Mouse (Mus musculus) heart, postnatal 4 days (tissue): ENCODE results near the gene Nipal4. TPM values are rescaled to one million over a fixed set of nuclear protein-coding genes. Genes with fewer than 3 reads are reported as not detected.
A peak's percentile ranks its signal among the peaks of the same experiment; 100 is the strongest.

Source experiments
- DNase-seq: peaks from one replicate; pipeline ENCODE4 v3.0.0; 2021
- total RNA-seq, 2 experiments: library from RNA; stranded (reverse); gene quantifications; 2 replicates each; pipeline ENCODE4 v1.2.3; 2021

Nipal4 gene
- total RNA-seq, 2 experiments from 2014 or later = 2.5 to 2.7 TPM

DNA sequence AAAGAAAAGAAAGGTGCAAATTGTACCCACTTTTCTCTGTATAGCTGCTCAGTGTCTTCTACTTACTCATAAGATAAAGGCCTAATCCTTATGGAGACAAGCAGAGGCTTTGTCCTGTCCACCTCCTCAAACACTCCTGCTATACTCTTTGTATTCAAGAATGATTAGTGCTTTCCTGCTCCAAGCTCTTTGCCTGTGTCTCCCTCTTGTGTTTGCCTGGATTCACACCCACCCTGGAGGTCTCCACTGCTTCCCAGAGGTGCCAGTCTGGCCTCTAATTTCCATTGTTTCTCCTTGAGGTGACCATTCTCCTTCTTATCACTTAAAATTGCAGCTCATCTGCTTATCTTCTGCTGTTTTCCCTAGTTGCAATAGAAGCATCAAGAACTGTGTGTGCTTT is 8.8 kb downstream of the Nipal4 start:
- no peak for DNase-seq

DNA sequence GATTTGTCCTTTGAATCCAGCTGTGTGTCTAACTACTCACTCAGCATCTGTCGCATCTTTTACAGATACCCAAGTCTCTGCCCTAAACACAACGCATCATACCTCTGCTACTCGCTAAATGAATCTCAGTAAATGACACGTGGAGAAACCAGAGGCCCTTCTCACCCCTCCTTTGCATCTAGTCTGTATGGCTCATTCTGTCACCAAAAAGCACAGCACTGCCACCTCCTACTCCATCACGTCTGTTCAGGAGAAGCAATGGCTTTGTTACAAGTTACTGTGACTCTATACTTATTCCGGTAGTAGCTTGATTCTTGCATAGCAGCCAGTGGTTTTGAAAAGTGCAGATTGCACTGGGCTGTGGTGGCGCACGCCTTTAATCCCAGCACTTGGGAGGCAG is 9.4 kb downstream of the Nipal4 start:
- no peak for DNase-seq

DNA sequence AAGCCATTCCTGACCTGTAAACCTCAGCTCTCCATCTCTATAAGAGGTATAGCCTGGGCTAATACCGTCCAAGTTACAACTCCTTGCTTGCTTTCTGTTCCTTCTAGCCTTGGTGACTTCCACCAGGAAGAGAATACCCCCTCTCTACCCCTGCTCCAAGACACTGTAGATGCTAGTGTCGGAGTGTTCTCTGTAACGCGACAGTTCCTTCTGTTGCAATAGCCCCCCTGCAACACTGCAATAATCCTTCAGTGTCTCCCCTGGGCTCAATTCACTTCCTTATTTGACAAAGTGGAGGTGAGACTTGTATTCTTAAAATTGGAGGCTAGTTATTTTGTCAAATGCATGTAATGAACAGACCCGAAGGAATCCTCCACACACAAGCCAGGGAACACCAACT is 19.7 kb downstream of the Nipal4 start:
- no peak for DNase-seq

DNA sequence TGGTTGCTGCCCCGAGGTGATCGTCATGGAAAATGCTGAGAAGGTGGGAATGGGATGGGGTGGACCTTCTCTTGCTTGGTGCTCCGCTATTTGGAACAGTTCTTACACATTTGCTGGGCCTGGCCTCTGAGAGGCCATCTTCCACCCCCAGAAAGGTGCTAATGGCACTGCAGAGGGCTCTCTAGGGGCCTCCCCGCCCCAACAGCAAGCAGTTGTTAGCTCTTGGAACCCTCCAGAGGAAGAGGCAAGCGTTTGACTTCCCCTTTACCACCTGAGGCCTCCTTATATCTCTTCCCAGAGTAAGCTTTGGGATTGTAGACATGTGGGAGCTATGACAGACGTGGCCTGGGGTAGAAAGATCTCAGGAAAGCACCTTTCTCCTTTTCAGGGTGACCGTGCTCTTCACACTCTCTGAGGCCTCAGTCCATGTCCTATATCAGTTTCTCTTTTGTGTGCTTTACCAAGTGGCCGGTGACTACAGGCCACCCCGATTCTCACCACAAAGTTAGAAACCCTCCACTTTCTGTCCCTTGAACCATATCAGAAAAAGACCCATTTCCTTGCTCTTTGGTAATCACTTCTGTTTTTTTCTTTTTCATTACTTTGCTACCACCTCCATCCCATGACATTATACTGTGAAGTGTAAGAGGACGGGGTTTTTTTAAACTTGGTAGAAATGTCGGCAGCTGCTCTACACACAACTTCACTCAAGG is 21.0 kb downstream of the Nipal4 start:
- DNase-seq = no peak

DNA sequence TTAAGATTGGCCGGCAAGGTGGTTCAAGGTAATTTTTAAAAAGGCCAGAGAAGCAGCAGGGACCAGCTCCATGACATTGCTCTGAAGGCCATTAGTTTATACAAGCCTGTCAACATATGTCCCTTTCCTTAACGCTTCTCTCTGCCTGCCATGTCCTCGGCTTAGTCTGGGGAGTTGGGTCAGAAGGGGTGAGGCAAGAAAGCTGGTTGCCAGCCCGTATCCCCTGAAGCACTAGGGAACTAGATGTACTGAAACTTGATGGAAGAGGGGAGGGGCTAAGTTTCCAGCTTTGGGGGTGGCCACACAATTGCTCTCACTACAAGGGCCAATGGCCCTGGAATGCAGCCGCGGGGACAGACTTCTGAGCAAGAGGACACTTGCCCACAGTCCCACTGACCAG is 23.0 kb downstream of the Nipal4 start:
- DNase-seq = no peak

DNA sequence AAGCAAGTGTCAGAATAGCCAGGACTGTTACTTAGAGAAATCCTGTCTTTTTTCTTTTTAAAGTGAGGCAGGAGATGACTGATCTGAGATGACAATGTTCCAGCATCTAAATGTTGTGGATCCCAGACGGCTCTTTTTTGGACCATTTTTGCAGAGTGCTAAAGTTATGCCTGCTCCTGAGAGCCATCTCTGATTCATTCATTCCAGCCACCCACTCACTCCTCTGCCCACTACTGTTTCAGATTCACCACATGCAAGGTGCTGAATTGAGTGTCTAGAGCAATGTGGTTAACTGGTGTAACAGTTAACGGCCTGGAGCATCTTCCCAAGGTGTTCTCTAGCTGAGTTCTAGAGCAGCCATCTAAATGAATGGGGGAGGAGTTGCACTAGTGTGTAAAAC is 31.4 kb downstream of the Nipal4 start:
- no peak for DNase-seq

DNA sequence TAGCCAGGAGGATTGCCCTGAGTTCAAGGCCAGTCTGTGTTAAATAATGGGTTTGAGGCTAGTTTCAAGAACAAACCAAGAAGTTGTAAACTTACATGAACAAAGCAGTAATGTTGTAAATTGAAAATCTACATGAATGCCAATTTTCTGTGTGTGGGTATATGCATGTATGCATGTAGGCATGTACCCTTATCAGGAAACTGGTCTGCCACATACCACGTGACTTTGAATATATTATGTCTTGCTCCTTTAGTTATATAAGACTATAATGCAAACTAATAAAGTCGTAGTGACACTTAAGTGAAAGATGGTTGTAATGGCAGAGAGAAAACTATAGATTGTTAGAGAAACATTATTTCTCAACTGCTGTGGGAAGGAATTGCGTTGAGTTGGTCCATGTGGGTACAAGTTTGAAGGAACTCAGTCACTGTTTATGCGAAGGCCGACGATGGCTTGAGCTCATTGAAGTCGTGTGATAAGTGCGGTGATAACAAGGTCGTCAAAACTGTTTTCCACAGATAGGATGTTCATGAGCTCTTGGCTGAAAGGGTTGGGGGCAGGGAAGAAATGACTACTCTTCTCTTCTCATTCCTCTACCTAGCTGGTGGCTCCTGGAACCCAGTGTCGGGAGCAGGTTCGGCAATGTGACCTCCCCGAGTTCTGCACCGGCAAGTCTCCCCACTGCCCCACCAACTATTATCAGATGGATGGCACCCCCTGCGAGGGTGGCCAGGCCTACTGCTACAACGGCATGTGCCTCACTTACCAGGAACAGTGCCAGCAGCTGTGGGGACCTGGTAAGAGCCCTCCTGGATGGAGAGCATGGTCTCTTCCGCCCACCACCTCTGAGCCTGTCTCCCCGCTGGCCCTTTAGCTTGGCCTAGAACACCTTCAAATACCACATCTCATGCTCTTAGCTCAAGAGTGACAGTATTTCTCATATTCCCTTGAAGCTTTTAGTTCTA is 35.0 kb downstream of the Nipal4 start:
- DNase-seq = no peak

DNA sequence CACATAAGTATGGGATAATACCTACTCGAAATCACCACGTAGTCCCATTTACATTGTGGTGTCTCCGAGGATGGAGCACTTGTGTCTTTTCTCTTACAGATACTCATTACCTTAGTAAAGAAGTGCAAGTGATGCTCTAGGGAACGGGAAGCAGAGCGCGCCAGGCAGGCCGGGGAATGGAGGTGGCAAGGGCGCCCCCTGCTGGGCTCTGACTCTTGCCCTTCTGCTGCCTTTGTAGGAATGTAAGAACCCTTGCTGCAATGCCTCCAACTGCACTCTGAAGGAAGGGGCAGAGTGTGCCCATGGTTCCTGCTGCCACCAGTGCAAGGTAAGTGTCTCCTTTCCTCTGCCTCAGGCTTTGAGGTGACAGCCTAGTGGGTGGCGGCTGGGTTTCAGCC is 37.8 kb downstream of the Nipal4 start:
- DNase-seq = peak; percentile 88

DNA sequence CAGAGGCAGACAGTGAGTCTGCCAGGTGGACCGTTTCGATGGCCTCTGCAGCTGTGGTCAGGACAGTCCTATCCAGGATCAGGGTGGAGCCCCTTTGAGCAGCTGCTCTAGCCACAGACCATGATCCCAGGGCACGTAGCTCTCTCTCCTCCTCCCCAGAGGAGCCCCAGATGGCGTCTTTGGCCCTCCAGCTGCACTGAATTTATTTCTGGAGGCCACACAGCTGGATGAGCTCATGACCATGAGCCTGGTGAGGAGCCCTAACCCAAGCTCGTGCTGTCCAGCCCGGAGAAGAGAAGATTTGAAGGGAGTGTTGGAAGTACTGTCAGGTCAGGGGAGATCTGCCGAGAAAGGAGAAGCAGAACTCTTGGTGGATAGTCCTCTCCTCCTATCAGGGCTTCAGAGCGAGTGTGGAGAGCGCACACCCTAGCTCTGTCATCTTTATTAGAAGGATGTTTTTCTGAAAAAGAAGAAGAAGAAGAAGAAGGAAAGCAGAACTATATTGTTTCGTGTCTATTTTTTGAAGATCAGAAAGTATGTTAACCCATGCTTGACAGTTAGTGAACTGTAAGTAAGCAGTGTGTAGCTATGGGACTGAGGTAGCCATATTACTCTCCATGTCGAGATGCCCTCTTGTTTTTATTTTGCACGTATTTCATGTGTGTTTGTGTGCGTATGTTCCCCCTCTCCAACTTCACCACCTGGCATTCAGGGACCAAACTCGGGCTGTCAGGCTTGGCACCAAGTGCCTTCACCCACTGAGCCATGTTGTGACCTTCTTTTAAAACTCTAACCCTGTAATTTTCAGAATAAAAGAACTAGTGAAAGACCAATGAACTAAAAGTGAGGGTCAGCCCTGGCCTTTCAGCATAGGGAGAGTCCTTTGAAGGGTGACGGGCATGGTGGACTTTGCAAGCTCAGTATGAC is 38.4 kb downstream of the Nipal4 start:
- peak; percentile 67 for DNase-seq

DNA sequence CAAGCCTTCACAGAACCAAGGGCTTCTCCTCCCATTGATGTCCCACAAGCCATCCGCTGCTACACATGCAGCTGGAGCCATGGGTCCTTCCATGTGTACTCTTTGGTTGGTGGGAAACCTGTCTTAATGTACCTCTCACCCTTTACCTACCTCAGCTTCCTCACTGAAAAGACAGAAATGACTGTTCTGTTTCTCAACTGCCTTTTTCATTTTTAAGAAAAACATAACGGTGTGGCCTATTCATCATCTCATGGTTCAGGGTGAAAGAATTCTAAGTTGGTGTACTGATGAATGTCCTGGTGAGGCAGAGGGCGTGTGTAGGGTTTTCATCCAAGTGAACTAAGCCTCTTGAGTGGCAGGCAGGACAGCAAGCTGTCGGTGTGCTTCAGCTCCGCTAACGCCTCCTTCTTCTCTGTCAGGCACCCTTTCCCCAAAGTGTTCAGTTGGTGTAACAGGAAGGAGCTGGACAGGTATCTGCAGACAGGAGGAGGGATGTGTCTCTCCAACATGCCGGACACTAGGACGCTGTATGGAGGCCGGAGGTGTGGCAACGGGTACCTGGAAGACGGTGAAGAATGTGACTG is 39.4 kb downstream of the Nipal4 start:
- no peak for DNase-seq

DNA sequence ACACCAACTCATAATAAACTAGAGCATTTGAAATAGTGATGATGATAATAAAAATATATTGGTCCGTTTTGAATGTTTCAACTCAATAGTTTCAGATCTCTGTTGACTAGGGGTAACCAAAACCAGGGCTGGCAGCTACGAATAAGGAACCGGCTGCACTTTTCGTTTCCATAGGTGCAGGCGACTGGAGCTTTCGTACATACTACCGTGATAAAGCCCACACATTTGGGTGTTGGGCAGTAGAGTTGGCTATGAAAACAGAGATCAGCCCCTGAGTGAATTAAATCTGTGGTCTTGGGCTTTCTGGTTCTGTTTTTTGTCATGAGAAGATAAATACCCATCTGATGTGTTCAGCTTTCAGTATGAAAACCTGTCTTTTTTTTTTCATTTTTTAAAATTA is 40.0 kb downstream of the Nipal4 start:
- DNase-seq = no peak

DNA sequence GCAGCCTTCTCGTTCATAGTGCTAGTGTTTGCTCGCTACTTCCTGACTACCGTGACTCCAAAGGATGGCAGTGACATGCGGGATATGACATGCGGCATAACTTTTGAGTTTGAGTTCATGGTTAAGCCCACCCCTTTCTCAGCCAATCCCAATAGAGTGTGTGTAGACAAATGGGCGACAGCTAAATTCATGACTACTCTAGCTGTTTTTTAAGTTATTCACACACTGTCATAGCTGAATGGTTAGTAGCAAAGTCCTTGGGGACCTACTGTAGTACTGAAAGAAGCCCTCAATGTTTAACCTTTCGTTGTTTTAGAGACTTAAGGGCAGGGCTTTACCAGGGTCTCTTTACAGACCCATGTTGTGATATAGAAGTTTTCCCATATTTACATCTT is 40.5 kb downstream of the Nipal4 start:
- DNase-seq = no peak

DNA sequence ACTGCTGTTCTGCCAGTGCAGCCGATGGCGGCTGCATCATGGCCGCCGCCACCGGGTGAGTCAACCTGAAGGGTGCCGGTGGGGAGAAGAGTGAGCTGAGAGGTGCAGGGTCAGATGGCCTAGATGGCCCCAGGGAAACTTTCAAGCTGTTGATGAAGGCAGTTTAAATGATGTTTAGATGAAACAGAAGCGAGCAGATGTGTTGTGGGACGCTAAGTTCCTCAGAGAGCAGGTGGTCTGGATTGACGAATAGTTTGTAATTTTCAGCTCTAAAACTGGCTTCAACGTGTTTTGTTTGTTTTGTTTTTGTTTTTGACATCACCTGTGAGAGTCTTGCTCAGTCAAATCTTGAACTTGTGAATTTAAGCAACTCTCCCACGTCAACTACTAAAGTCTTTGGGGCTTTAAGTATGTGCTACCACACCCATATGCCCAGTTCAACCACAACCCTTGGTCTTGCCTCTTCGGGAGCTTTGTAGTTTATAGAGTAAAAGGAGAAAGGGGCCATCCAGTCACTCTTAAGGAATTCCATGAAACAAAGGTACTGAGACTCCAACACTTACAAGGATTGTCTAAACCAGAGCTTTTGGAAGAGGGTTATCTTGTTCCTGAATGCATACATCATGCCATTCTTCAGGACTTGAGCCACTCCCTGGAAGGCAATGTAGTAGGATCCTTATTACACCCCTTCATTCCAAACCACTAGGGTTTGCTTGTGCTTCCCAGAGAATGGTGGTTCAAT is 41.0 kb downstream of the Nipal4 start:
- no peak for DNase-seq

DNA sequence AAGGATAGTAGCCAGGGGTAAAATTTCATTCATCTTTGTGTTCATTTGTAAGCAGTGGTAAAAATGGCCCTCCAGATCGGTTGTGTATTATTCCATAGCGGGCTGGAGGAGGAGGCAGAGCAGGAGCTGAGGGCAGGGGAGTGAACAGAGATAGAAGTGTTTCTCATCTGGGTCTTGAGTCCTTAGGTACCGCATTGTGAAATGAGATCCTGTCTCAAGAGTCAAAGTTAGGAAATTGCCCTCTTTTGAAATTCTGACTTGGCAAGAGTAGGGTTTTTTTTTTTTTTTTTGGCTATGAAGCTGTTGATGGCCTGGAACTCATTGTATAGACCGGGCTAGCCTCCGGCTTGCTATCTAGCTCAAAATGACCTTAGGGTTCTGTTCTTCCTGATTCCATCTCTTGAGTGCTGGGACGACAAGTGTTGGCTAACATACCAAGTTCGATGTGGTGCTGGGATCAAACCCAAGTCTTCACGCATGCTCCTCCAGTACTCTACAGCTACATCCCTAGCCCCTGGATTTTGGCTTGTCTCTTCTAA is 42.9 kb downstream of the Nipal4 start:
- no peak for DNase-seq

DNA sequence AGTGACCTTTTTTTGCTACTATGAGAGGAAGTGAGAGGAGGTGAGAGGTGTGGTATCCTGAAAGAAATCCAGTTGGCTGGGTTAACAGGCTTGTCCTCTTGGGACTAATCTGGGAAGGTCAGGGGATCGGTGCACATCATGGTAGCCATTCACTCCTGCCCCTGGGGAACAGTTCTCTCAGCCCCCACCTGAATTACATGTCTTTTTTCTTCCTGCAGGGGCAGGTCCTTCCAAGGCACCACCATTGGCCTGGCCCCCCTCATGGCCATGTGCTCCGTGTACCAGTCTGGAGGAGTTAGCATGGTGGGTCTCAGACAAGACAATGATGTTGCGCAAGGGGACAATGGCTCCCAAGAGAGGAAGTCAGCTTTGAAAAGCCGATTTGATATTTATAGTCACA is 43.4 kb downstream of the Nipal4 start:
- no peak for DNase-seq

DNA sequence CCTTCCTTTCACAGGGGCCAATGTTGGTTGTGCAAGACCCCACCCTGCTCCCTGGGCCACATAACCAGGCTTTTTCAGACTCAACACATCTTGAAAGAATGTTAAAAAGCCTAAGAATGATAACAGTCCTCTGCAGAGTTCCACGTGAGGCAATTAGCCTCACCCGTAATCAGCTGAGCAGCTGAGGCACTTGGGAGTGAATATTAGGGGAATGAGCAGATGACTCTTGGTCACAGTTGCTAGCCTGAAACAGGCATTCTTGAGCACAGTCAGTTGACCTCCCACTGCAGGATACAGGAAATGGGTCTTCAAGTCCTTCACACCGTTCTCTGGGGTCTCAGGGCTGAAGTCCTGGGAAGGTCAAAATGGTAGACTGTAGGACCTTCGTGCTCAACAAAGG is 44.6 kb downstream of the Nipal4 start:
- no peak for DNase-seq

DNA sequence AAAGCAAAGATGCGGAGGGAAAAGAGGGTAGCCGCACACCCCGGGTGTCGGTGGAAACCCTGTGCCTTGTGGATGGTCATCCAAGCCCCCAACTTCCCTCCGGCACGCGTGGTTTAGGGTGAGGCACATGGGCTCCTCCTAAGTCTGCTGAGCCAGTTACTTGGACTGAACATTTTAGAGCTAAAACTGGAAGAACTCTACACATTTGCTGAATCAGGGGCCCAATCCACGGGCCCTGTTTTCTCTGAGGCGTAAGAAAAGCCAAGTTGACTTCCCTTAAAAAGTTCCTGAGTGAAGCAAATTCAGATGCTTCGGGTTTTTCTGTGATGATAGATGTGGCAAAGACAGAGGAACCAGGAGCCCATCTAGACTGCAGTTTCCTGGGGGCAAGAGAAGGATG is 46.2 kb downstream of the Nipal4 start:
- no peak for DNase-seq

DNA sequence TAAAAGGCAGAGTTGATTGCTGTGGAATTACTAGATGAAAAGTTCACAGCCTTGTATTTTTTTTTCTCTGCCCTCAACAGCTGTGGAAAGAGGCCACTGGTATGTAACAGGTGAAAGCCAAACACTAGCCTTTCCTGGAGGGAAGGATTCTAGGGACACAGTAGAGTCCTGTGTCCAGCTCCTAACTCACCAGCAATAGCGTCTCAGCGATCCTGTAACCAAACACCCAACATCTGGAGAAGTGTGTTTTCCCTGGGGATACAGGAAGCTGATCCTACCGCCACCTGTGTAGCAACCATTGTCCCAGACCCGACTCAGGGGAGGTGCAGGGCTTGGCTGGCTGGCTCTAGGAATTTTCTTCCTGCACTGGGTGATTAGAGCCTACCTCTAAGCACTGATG is 46.7 kb downstream of the Nipal4 start:
- no peak for DNase-seq

DNA sequence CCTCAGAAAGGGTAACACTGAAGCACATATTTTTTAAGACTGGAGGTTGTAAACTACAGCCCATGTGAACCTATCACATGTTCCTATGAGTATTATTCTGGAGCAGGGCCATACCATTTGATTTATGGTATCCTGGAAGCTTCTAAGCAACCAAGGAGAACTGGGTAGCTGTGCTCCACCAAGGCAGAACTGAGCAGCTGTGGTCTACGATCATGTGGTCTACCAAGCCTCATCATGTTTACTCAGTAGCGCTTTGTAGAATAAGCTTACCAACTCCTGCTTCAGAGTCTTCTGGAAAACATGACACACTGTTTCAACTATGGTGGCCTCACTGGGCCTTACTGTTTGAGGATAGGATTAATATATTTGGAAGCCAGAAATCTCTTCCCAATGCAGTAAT is 49.8 kb downstream of the Nipal4 start:
- no peak for DNase-seq

DNA sequence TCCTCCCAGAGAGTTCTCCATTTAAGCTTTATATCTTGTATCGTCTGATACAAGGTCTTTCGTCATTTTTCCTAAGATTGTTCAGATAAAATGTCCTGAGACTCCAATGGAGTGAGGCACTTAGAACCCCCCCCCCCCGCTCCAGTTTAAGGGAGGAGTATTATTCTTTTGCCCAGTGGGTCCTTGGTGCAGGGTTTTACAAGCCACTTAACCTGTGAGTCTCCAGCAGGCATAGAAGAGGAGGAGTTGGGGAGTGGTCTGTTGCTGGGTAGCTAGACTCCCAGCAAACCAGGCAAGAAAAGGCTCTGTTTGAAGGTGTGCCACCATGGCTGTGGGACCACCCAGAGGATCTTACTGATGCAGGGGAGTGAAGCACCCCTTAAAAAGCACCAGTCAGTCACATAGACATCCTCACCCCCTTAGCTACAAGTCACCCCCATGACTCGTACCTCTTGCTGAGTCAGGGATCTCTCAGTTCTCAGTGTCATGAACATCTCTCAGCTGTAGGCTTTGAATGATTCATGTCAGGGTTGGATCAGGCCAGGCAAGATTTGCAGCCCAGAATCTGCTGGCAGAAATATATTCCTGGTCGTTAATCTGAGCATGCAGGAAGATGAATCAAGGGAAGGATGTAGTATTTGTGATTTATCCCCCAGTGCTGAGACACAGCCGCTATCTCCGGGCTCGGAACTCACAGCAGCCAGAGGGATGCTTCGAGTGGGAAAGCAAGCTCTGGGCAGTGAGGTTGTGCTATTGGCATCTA is 50.7 kb downstream of the Nipal4 start:
- DNase-seq = no peak

DNA sequence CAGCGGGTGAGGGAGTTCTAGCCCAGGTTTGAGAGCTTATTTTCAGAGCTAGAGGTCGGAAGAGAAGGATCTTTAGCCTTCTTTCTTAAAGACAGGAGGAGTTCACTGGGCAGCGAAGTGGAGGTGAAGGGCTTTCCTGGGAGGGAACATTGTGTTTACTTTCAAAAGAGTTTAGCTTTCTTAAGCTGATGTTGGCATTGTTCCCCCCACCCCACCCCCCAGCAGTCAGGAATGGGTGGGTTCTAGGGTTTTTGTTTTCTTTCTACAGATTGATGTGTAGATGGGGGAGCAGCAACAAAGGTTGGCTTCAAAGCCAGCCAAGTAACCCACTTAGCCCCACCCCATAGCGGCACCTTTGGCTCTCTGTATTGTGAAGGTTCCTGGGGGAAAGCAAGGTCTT is 51.3 kb downstream of the Nipal4 start:
- DNase-seq = no peak
